ENCODE assay signal across 8 mouse cellular contexts in genomic region chr2:35696542-35697391, GRCm38 (mm10).
A peak's percentile ranks its signal among the peaks of the same experiment; 100 is the strongest.
DNase-seq lines count a peak whose midpoint lies in the region; ATAC-seq and TF ChIP-seq lines count a peak whose summit lies in the region.

No protein-coding gene starts in this region.

- no peaks in the 10 kb centered on the region for H3K27me3 ChIP-seq in lung, postnatal 0 days (replicated peaks; ENCODE audit: insufficient read depth, low read length)

- H3K27ac ChIP-seq in ES-E14 (ENCODE audit: insufficient read depth, low read depth, low read length, poor library complexity, severe bottlenecking), result no peak overlapping the region
- H3K27ac ChIP-seq in cortical plate, adult 2 months (ENCODE audit: insufficient read depth, low read length), result peak overlapping the region; percentile 55; the same call in 1 of the 2 replicates
- H3K27ac ChIP-seq in lung, postnatal 0 days (ENCODE audit: low read length), result peak overlapping the region; percentile 88

- 11% methylated on average over 3 of the region's 3 CpGs for WGBS in lung, postnatal 0 days

- intact Hi-C loops in left cerebral cortex, postnatal 36 days (cut with DNase I), result no loop called here

- TF ChIP-seq POLR2A in cortical plate, adult 2 months (IDR thresholded peaks at IDR 0.05; ENCODE audit: extremely low read depth, insufficient read depth, low read length), result no peak

- H3K4me2 ChIP-seq in lung, postnatal 0 days (replicated peaks; ENCODE audit: low read depth, low read length), result peak overlapping the region; percentile 44

- TF ChIP-seq EP300 in lung, postnatal 0 days (IDR thresholded peaks at IDR 0.05), result no peak

- no peaks in the 10 kb centered on the region for H3K36me3 ChIP-seq in ES-E14 (ENCODE audit: control insufficient read depth, insufficient read depth, low read length, poor library complexity, severe bottlenecking)
- no peaks in the 10 kb centered on the region for H3K36me3 ChIP-seq in lung, postnatal 0 days (ENCODE audit: insufficient read depth, low read length)

- H3K9ac ChIP-seq in ES-E14 (ENCODE audit: insufficient read depth, low read depth, low read length, poor library complexity, severe bottlenecking), result no peak overlapping the region
- no peak overlapping the region for H3K9ac ChIP-seq in lung, postnatal 0 days (replicated peaks; ENCODE audit: low read depth)

- DNase-seq in ES-E14 (ENCODE audit: low read depth, low spot score), result peak; percentile 17
- DNase-seq in heart, adult 18-20 months, result peak; percentile 74 to 89
- DNase-seq in kidney, adult 18-20 months, result peak; percentile 61
- peak; percentile 87 for DNase-seq in lung, postnatal 0 days (ENCODE audit: low spot score)
- DNase-seq in left cerebral cortex, postnatal 36 days (ENCODE audit: low spot score in 2 of 2), result no peak
- DNase-seq in urinary bladder, adult 18-20 months (ENCODE audit: low spot score in 2 of 2), result no peak
- no peak for DNase-seq in layer of hippocampus, adult 11-12 months (ENCODE audit: low spot score)

- in situ Hi-C loops in ES-E14 (cut with MboI; ENCODE audit: low sequenced_read_pairs in 2 of 2, unreplicated experiment in 2 of 2), result no loop called here

- no peaks in the 10 kb centered on the region for H3K9me3 ChIP-seq in ES-E14 (ENCODE audit: control insufficient read depth, insufficient read depth, low read depth, low read length)
- H3K9me3 ChIP-seq in lung, postnatal 0 days (ENCODE audit: low read length), result no peaks in the 10 kb centered on the region

- peak; percentile 43 for ATAC-seq in lung, postnatal 0 days

- peaks cover 12 to 36% of the 10 kb centered on the region in 2 experiments; a peak in 2 of 4 replicates for H3K4me1 ChIP-seq in ES-E14 (ENCODE audit: control insufficient read depth in 2 of 2, insufficient read depth in 2 of 2, low read length in 2 of 2, poor library complexity in 1 of 2)
- H3K4me1 ChIP-seq in cortical plate, adult 2 months (ENCODE audit: control insufficient read depth, insufficient read depth, low read length), result peaks cover 38% of the 10 kb centered on the region
- H3K4me1 ChIP-seq in lung, postnatal 0 days (ENCODE audit: insufficient read depth, low read depth, low read length), result peaks cover 66% of the 10 kb centered on the region

- TF ChIP-seq CTCF in cortical plate, adult 2 months (IDR thresholded peaks at IDR 0.05; ENCODE audit: extremely low read depth, insufficient read depth, low read length), result no peak
- TF ChIP-seq CTCF in lung, postnatal 0 days (IDR thresholded peaks at IDR 0.05), result peak; percentile 35

- no peak overlapping the region for H3K4me3 ChIP-seq in ES-E14 (ENCODE audit: insufficient read depth in 1 of 2, low read depth in 1 of 2, low read length in 2 of 2, poor library complexity in 1 of 2, severe bottlenecking in 1 of 2)
- no peak overlapping the region for H3K4me3 ChIP-seq in cortical plate, adult 2 months (ENCODE audit: insufficient read depth, low read length)
- no peak overlapping the region for H3K4me3 ChIP-seq in lung, postnatal 0 days (ENCODE audit: low read depth, low read length)

TF ChIP-seq in ES-E14, 5 proteins besides CTCF, POLR2A, EP300 and RAD21:
- TF ChIP-seq ZC3H11A (IDR thresholded peaks at IDR 0.05; ENCODE audit: borderline replicate concordance, low read depth, low read length) (no peak), HCFC1 (IDR thresholded peaks at IDR 0.05; ENCODE audit: borderline replicate concordance, insufficient read depth, low read length) (no peak), ZNF384 (IDR thresholded peaks at IDR 0.05; ENCODE audit: low read depth, low read length) (no peak), MAFK (IDR thresholded peaks at IDR 0.05; ENCODE audit: insufficient read depth, low read depth, low read length) (no peak), CHD2 (IDR thresholded peaks at IDR 0.05; ENCODE audit: low read depth, low read length) (no peak)
TF ChIP-seq in ES-E14: peak in this region for 0.

Comparison
In these comparisons a context has a peak if more than half of its experiments do, and no peak if none do; other contexts are left out.
1. DNase-seq: peak in ES-E14 (single experiment), heart, adult 18-20 months (2 of 2), kidney, adult 18-20 months (single experiment) and lung, postnatal 0 days (single experiment); none in left cerebral cortex, postnatal 36 days (0 of 2), urinary bladder, adult 18-20 months (0 of 2) and layer of hippocampus, adult 11-12 months (single experiment).